Mouse (Mus musculus) midbrain, postnatal 0 days (tissue): ENCODE measurements around the gene Tlr9. TPM values are rescaled to one million over a fixed set of nuclear protein-coding genes. Genes with fewer than 3 reads are reported as not detected.

Source experiments
- ATAC-seq: fragments of 200-750 bp; cut with Nextera tagmentation; 2 replicates; pipeline ENCODE4 v1.8.0; 2017; ENCODE audit warnings: moderate number of reproducible peaks, mild to moderate bottlenecking, moderate TSS enrichment, moderate library complexity; ENCODE audit not compliant: low FRiP score
- DNase-seq: peaks from one replicate; pipeline ENCODE4 v3.0.0-alpha.2; 2015; ENCODE audit warnings: low spot score
- H3K27ac ChIP-seq: fragments of 300-500 bp; sonication (generic); 2 replicates; pipeline ENCODE4 v1.5.1; 2014; ENCODE audit warnings: low read depth, mild to moderate bottlenecking, low read length, mixed read lengths
- H3K27me3 ChIP-seq: fragments of 300-500 bp; sonication (generic); 2 replicates; pipeline ENCODE4 v1.6.1; 2014; ENCODE audit warnings: low read length, control low read depth, mixed read lengths; ENCODE audit not compliant: insufficient read depth
- H3K36me3 ChIP-seq: fragments of 300-500 bp; sonication (generic); 2 replicates; pipeline ENCODE4 v1.6.1; 2014; ENCODE audit warnings: low read length, control low read depth, mixed read lengths; ENCODE audit not compliant: insufficient read depth
- H3K4me1 ChIP-seq: fragments of 300-500 bp; sonication (generic); 2 replicates; pipeline ENCODE4 v1.6.1; 2014; ENCODE audit warnings: mild to moderate bottlenecking, control low read depth, antibody characterized with exemption, low read length, mixed read lengths; ENCODE audit not compliant: insufficient read depth
- H3K4me2 ChIP-seq: fragments of 300-500 bp; sonication (generic); 2 replicates; pipeline ENCODE4 v1.6.1; 2014; ENCODE audit warnings: low read depth, mild to moderate bottlenecking, low read length, mixed read lengths; ENCODE audit not compliant: poor library complexity, severe bottlenecking
- H3K4me3 ChIP-seq: fragments of 300-500 bp; sonication (generic); 2 replicates; pipeline ENCODE4 v1.5.1; 2014; ENCODE audit warnings: low read depth, mild to moderate bottlenecking, low read length, moderate library complexity
- H3K9ac ChIP-seq: fragments of 300-500 bp; sonication (generic); replicated peaks from 2 replicates; pipeline ENCODE4 v1.6.1; 2014; ENCODE audit warnings: mild to moderate bottlenecking, low read length, moderate library complexity, mixed read lengths; ENCODE audit not compliant: poor library complexity, severe bottlenecking
- H3K9me3 ChIP-seq: fragments of 300-500 bp; sonication (generic); 2 replicates; pipeline ENCODE4 v1.6.1; 2016; ENCODE audit warnings: low read length, control low read depth
- CTCF ChIP-seq: IDR thresholded peaks from 2 replicates; pipeline ENCODE4 v1.5.1; 2016; ENCODE audit warnings: antibody characterized with exemption, mild to moderate bottlenecking
- WGBS: fragments of 180-500 bp; shearing (Covaris S2); extraction: QIAGEN DNeasy Blood & Tissue Kit; methylation state at CpG from one replicate; pipeline ENCODE4 v1.1.7; 2014; 5-methylcytosine and 5-hydroxymethylcytosine counted together
- polyA plus RNA-seq: library from polyadenylated mRNA; unstranded; fragments of >200 nt; fragmentation: Nextera tagmentation; extraction: Ambion mirVana; gene quantifications from 2 replicates; pipeline ENCODE4 v1.2.1, GENCODE M21; 2015
- total RNA-seq: library from RNA; depleted of rRNA; stranded (reverse); fragments of >200 nt; gene quantifications from 2 replicates; pipeline ENCODE4 v1.2.3, GENCODE M21; 2014

The Tlr9 gene
- total and polyA plus RNA-seq, 2 experiments from 2014 or later = 0.16 to 0.49 TPM

GRCm38 (mm10) chr9:106193930-106194807 lies 28.2 kb upstream of the Tlr9 start:
- H3K4me1 ChIP-seq = no peaks in the 10 kb centered on the region; the same call in 1 of the 2 replicates
- H3K27me3 ChIP-seq = no peaks in the 10 kb centered on the region
- no peak overlapping the region for H3K9ac ChIP-seq
- 88% methylated on average over 8 of the region's 8 CpGs for WGBS
- no peak for ATAC-seq
- TF ChIP-seq CTCF = no peak
- H3K4me3 ChIP-seq = no peak overlapping the region
- H3K36me3 ChIP-seq = peaks cover 27% of the 10 kb centered on the region
- H3K27ac ChIP-seq = no peak overlapping the region
- no peak for DNase-seq
- no peaks in the 10 kb centered on the region for H3K9me3 ChIP-seq
- no peak overlapping the region for H3K4me2 ChIP-seq

GRCm38 (mm10) chr9:106195693-106196092 lies 26.7 kb upstream of the Tlr9 start:
- no peak overlapping the region; the same call in 1 of the 2 replicates for H3K9ac ChIP-seq
- H3K27ac ChIP-seq = peak overlapping the region; percentile 47; the same call in 1 of the 2 replicates
- no peak overlapping the region for H3K4me3 ChIP-seq
- ATAC-seq (0 out of 2 replicates have a peak, but pooled peaks have one; percentile 43), DNase-seq (peak; percentile 85)
- H3K27me3 ChIP-seq = no peaks in the 10 kb centered on the region
- no peak overlapping the region for H3K4me2 ChIP-seq
- H3K36me3 ChIP-seq = peaks cover 11% of the 10 kb centered on the region
- H3K4me1 ChIP-seq = no peaks in the 10 kb centered on the region; the same call in 1 of the 2 replicates
- no peaks in the 10 kb centered on the region for H3K9me3 ChIP-seq
- TF ChIP-seq CTCF = peak; percentile 52
- WGBS = 56% methylated on average over 8 of the region's 8 CpGs

- no peak overlapping the region for H3K4me2 ChIP-seq
- WGBS = 93% methylated on average over 3 of the region's 3 CpGs
- no peak overlapping the region for H3K4me3 ChIP-seq
- no peaks in the 10 kb centered on the region for H3K9me3 ChIP-seq
- TF ChIP-seq CTCF = no peak
- H3K36me3 ChIP-seq = no peaks in the 10 kb centered on the region
- no peak overlapping the region for H3K9ac ChIP-seq
- no peaks in the 10 kb centered on the region; the same call in 1 of the 2 replicates for H3K4me1 ChIP-seq
- DNase-seq = no peak
- H3K27ac ChIP-seq = no peak overlapping the region
- no peaks in the 10 kb centered on the region for H3K27me3 ChIP-seq
- no peak for ATAC-seq
These were observed 25.2 kb upstream of the Tlr9 start for GRCm38 (mm10) chr9:106197081-106197713.

- WGBS = 95% methylated on average over 9 of the region's 9 CpGs
- Histone ChIP-seq H3K27ac (no peak overlapping the region), H3K9me3 (no peaks in the 10 kb centered on the region), H3K36me3 (no peaks in the 10 kb centered on the region), H3K4me2 (no peak overlapping the region), H3K9ac (no peak overlapping the region), H3K4me1 (no peaks in the 10 kb centered on the region; the same call in 1 of the 2 replicates), H3K4me3 (no peak overlapping the region), H3K27me3 (no peaks in the 10 kb centered on the region)
- ATAC-seq = no peak
- DNase-seq = no peak
- TF ChIP-seq CTCF = no peak
These were observed 24.7 kb upstream of the Tlr9 start for GRCm38 (mm10) chr9:106197732-106198131.

- peak; percentile 25; the same call in 1 of the 2 replicates for ATAC-seq
- no peaks in the 10 kb centered on the region for H3K36me3 ChIP-seq
These were observed 23.4 kb upstream of the Tlr9 start for GRCm38 (mm10) chr9:106198962-106199458.

More at GRCm38 (mm10) chr9:106198962-106199458, 23.4 kb upstream of the Tlr9 start:
- no peak for TF ChIP-seq CTCF
- Histone ChIP-seq H3K4me3 (peak overlapping the region; percentile 54), H3K9ac (peak overlapping the region; percentile 57), H3K27me3 (no peaks in the 10 kb centered on the region), H3K4me2 (peak overlapping the region; percentile 74), H3K9me3 (no peaks in the 10 kb centered on the region), H3K4me1 (peaks cover 2% of the 10 kb centered on the region; the same call in 1 of the 2 replicates), H3K27ac (0 out of 2 replicates have a peak overlapping the region, but pooled peaks have one; percentile 32)
- peak; percentile 60 for DNase-seq
- 1% methylated on average over 42 of the region's 51 CpGs for WGBS
